Mouse (Mus musculus) heart, embryonic 14.5 days (tissue): ENCODE data around the gene Miox. TPM values are rescaled to one million over a fixed set of nuclear protein-coding genes. Genes with fewer than 3 reads are reported as not detected.

Experiments used
- ATAC-seq: fragments of 200-750 bp; cut with Nextera tagmentation; 2 replicates; pipeline ENCODE4 v1.8.0; 2017; ENCODE audit warnings: low read depth, moderate TSS enrichment; ENCODE audit not compliant: insufficient number of reproducible peaks, insufficient read depth, low FRiP score
- H3K27ac ChIP-seq, 2 experiments: fragments of 200-500 bp in 1 of 2; fragments of 300-500 bp in 1 of 2; sonication (generic) in 1 of 2; replicated peaks in 1 of 2; 2 replicates each; pipeline ENCODE4 v1.5.1; 2012 to 2014; ENCODE audit warnings: low read depth in 2 of 2, low read length in 2 of 2, control low read depth in 1 of 2, mild to moderate bottlenecking in 1 of 2, mixed read lengths in 1 of 2; ENCODE audit not compliant: control insufficient read depth in 1 of 2, insufficient read depth in 1 of 2
- H3K27me3 ChIP-seq: fragments of 300-500 bp; sonication (generic); 2 replicates; pipeline ENCODE4 v1.6.1; 2014; ENCODE audit warnings: mild to moderate bottlenecking, low read length, control low read depth; ENCODE audit not compliant: control insufficient read depth, insufficient read depth
- H3K36me3 ChIP-seq: fragments of 300-500 bp; sonication (generic); 2 replicates; pipeline ENCODE4 v1.6.1; 2014; ENCODE audit warnings: mild to moderate bottlenecking, control low read depth, low read length, mixed read lengths; ENCODE audit not compliant: control insufficient read depth, insufficient read depth
- H3K4me1 ChIP-seq, 2 experiments: fragments of 200-500 bp in 1 of 2; fragments of 300-500 bp in 1 of 2; sonication (generic) in 1 of 2; 2 replicates each; pipeline ENCODE4 v1.6.1; 2012 to 2014; ENCODE audit warnings: low read length in 2 of 2, control low read depth in 1 of 2, mixed read lengths in 1 of 2; ENCODE audit not compliant: control insufficient read depth in 2 of 2, insufficient read depth in 2 of 2
- H3K4me2 ChIP-seq: fragments of 300-500 bp; sonication (generic); 2 replicates; pipeline ENCODE4 v1.6.1; 2014; ENCODE audit warnings: mild to moderate bottlenecking, low read length
- H3K4me3 ChIP-seq, 2 experiments: fragments of 200-500 bp in 1 of 2; fragments of 300-500 bp in 1 of 2; sonication (generic) in 1 of 2; 2 replicates each; pipeline ENCODE4 v1.5.1; 2012 to 2014; ENCODE audit warnings: low read length in 2 of 2, mild to moderate bottlenecking in 2 of 2, control low read depth in 1 of 2, low read depth in 1 of 2, moderate library complexity in 1 of 2; ENCODE audit not compliant: control insufficient read depth in 1 of 2, insufficient read depth in 1 of 2
- H3K9ac ChIP-seq: fragments of 300-500 bp; sonication (generic); 2 replicates; pipeline ENCODE4 v1.6.1; 2014; ENCODE audit warnings: mild to moderate bottlenecking, low read length
- H3K9me3 ChIP-seq: fragments of 300-500 bp; sonication (generic); 2 replicates; pipeline ENCODE4 v1.6.1; 2016; ENCODE audit warnings: low read length, control low read depth; ENCODE audit not compliant: control insufficient read depth
- WGBS: fragments of 180-500 bp; shearing (Covaris S2); extraction: QIAGEN DNeasy Blood & Tissue Kit; methylation state at CpG from one replicate; pipeline ENCODE4 v1.1.7; 2014; 5-methylcytosine and 5-hydroxymethylcytosine counted together
- polyA plus RNA-seq: library from polyadenylated mRNA; unstranded; fragments of >200 nt; fragmentation: Nextera tagmentation; extraction: Ambion mirVana; gene quantifications from 2 replicates; pipeline ENCODE4 v1.2.1, GENCODE M21; 2014

Gene Miox
- polyA plus RNA-seq, 1 experiment from 2014 or later: not detected

DNA sequence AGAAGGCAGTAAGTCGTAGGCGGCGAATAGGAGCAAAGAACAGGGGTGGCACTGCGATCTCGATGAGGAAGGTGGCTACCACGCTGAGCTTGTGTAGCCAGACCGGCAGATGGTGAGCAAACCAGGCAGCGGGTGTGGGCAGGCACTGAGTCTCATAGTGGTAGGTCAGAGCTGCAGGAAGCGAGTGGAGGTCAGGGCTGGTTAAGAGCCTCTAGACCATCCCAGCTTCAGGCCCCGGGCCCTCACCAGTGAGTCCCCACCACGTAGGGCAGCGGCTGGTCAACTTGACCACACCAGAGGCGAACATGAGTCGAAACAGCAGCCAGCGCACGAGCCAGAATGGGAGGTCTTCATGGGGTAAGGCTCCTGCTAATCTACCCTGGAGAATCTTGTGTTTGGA is 19.6 kb downstream of the Miox start:
- Histone ChIP-seq H3K27me3 (no peaks in the 10 kb centered on the region), H3K4me2 (no peak overlapping the region), H3K4me3 (no peak overlapping the region), H3K36me3 (peaks cover 52% of the 10 kb centered on the region), H3K4me1 (peaks cover 9 to 29% of the 10 kb centered on the region in 2 experiments), H3K9me3 (no peaks in the 10 kb centered on the region), H3K9ac (peak overlapping the region; percentile 93), H3K27ac (no peak overlapping the region)
- no peak for ATAC-seq
- WGBS: 95% methylated on average over 16 of the region's 16 CpGs

DNA sequence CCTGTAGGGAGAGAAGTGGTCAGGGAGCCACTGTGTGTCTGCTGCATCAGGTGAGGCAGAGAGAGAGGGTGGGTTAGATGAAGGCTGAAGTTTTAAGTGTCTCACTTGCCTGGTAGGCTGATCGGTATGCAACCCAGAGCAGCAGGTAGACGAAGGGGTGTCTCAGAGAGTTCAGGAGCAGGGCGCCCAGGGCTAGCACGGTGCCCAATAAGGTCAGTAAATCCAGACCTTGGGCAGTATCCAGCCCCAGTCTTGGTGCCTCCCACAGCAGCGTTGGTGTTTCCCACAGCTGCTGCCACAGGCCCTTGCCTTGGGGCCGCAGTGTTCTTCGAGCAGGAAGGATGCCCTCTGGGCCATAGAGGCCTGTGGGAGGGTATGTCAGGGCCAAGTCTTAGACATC is 20.3 kb downstream of the Miox start:
- 69% methylated on average over 7 of the region's 7 CpGs for WGBS
- Histone ChIP-seq H3K27ac (no peak overlapping the region), H3K4me2 (peak overlapping the region; percentile 80), H3K4me3 (peak overlapping the region; percentile 63 to 79), H3K27me3 (no peaks in the 10 kb centered on the region), H3K9me3 (no peaks in the 10 kb centered on the region), H3K36me3 (peaks cover 51% of the 10 kb centered on the region), H3K4me1 (peaks cover 9 to 34% of the 10 kb centered on the region in 2 experiments), H3K9ac (peak overlapping the region; percentile 93)
- no peak for ATAC-seq

DNA sequence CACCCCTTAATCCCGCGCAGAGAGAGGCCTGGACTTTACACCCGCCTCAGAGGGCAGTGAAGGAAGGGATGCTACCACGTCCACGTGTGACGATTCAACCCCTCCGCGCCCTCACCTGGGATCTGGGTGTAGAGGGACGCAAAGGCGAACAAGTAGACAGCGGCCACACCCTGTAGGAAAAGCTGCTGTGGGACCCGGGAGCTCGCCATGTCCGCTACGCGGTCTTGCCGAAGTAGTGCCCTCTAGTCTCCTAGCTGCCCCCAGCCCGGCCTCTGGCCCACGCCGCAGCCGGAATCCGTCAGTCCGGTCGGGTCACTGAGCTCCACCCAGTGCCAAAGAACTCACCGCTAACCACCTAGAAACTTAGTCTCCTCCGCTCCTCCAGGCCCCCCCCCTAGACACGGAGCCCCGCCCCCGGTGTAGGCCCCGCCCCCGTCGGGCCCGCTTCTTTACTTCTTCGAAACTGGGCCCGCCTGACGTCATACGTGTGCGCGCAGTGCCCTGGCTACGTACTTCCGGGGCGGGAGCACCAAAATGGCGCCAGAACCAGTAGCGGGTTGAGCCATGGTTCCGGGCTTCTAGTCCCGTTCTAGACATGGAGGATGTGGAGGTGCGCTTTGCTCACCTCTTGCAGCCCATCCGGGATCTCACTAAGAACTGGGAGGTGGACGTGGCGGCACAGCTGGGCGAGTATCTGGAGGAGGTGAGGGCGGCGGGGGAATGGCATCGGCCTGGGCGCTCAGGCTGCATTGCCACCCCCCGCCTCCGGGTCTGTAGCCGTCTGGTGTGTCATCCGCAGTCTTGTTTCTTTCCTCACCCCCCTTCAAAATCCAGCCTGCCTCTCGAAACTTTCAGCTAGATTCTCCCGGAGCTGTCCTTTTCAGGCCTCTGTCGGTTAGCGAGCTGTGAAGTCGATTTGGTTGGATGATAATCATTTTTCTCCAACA is 21.3 kb downstream of the Miox start, which contains the start of the genes Lmf2 and Ncaph2:
Gene Lmf2, minus strand, starts transcription at position 419 of the 947 bp plus-strand sequence.
Gene Ncaph2, plus strand, starts transcription at position 479 of the 947 bp plus-strand sequence.
- WGBS: under 1% methylated on average over 64 of the region's 64 CpGs
- H3K4me1 ChIP-seq: peaks cover 9 to 34% of the 10 kb centered on the region in 2 experiments
- ATAC-seq: peak; percentile 89
- H3K36me3 ChIP-seq: peaks cover 47% of the 10 kb centered on the region
- peak within 1 kb of the TSS; percentile 80 for H3K4me2 ChIP-seq
- no peaks in the 10 kb centered on the region for H3K27me3 ChIP-seq
- peak within 1 kb of the TSS; percentile 93 for H3K9ac ChIP-seq
- peak within 1 kb of the TSS; percentile 79 to 85 for H3K4me3 ChIP-seq
- H3K27ac ChIP-seq: peak within 1 kb of the TSS; percentile 71 to 87
- no peaks in the 10 kb centered on the region for H3K9me3 ChIP-seq

DNA sequence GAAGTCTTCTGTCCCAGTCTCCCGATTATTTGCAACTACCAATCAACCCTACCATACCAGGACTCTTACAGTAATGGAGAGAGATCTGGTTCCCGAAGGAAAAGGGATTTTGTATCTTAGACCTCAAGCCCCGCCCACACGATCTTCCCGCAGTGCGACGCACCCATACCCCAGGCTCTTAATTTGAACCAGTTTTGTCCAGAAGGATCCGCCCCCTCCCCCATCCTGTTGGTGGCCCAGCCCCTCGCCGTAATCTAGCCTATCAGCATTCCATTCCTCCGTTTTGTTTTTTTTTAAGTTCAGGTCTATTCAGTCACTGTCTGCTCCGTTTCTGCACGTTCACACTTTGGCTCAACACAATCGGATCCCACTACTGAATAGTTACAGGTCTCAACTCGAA is 22.2 kb downstream of the Miox start:
- Histone ChIP-seq H3K36me3 (peaks cover 47% of the 10 kb centered on the region), H3K27ac (peak overlapping the region; percentile 71 to 87), H3K4me1 (peaks cover 9 to 34% of the 10 kb centered on the region in 2 experiments), H3K4me3 (peak overlapping the region; percentile 79 to 85), H3K27me3 (no peaks in the 10 kb centered on the region), H3K4me2 (peak overlapping the region; percentile 77), H3K9ac (peak overlapping the region; percentile 93), H3K9me3 (no peaks in the 10 kb centered on the region)
- WGBS: 2% methylated on average over 15 of the region's 15 CpGs
- ATAC-seq: peak; percentile 58

DNA sequence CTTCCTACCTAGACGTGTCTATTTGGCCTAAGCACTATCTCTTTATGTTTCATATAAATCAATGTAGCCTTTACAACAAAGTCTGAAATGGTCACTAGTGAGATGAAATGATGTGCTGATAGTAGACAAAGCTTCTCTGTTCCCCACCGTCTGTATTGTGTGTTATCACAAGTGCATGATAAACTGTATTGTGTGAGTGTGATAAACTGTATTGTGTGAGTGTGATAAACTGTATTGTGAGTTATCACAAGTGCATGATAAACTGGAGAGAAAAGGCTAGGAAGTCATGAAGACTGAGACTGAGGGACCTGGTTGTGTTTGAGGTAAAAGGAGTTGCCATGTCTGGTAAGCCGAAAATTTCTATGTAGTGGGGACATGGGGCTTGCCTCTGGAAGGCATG is 24.6 kb downstream of the Miox start:
- Histone ChIP-seq H3K4me1 (peaks cover 9 to 32% of the 10 kb centered on the region in 2 experiments), H3K27ac (no peak overlapping the region), H3K4me2 (no peak overlapping the region), H3K9ac (no peak overlapping the region), H3K4me3 (no peak overlapping the region), H3K27me3 (no peaks in the 10 kb centered on the region), H3K9me3 (no peaks in the 10 kb centered on the region), H3K36me3 (peaks cover 47% of the 10 kb centered on the region)
- WGBS: 53% methylated on average over 3 of the region's 3 CpGs
- no peak for ATAC-seq

DNA sequence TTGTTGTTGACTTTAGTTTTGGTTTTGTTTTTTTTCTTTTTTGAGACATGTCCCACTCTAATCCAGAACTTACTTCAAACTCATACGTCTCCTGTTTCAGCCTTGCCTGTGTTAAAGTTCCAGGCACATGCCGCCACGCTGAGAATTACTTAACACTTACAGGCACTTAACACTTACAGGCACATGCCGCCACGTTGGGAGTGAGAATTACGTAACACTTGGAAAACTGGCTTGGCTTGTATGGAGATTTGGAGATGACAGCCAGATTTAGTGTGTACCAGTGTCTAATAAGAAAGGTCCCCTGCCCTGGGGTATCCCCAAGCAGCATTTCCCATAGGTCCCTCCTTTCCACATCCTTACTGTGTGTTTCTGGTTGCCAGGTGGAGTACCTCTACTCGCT is 28.9 kb downstream of the Miox start:
- Histone ChIP-seq H3K9ac (no peak overlapping the region), H3K36me3 (peaks cover 83% of the 10 kb centered on the region), H3K27ac (no peak overlapping the region), H3K4me1 (peaks cover under 1 to 6% of the 10 kb centered on the region in 2 experiments; a peak in 3 of 4 replicates), H3K9me3 (no peaks in the 10 kb centered on the region), H3K4me3 (no peak overlapping the region), H3K27me3 (no peaks in the 10 kb centered on the region), H3K4me2 (no peak overlapping the region)
- no peak for ATAC-seq
- 85% methylated on average over 7 of the region's 7 CpGs for WGBS

DNA sequence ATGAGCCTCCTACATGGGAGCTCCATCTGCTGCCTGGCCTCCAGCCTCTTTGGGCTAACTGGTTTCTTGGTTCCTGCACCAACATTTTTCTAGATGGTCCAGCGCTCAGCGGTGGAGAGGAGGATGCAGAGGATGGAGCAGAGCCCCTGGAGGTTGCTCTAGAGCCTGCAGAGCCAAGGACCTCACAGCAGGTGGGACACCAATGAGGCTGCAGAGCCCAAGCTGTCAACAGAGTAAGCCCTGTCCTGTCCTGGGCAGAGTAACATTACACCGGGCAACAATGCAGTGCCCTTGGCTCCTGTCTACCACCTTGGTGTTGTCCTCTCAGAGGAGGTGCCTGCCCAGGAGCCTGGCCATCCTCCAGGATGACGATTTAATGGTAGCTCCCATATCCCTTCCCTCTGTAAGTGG is 30.9 kb downstream of the Miox start:
- no peaks in the 10 kb centered on the region for H3K27me3 ChIP-seq
- WGBS: 88% methylated on average over 4 of the region's 4 CpGs

More for the DNA sequence above, 30.9 kb downstream of the Miox start:
- H3K4me1 ChIP-seq: no peaks in the 10 kb centered on the region
- no peak overlapping the region for H3K9ac ChIP-seq
- H3K4me3 ChIP-seq: no peak overlapping the region
- ATAC-seq: no peak
- H3K27ac ChIP-seq: no peak overlapping the region
- no peaks in the 10 kb centered on the region for H3K9me3 ChIP-seq
- no peak overlapping the region for H3K4me2 ChIP-seq
- H3K36me3 ChIP-seq: peaks cover 100% of the 10 kb centered on the region
